Mouse (Mus musculus) brown adipose tissue, adult 24 weeks (tissue): ENCODE measurements around the gene Arhgap4. TPM values are rescaled to one million over a fixed set of nuclear protein-coding genes. Genes with fewer than 3 reads are reported as not detected.

Source experiments
- H3K27ac ChIP-seq: fragments of 200-500 bp; replicated peaks from 2 replicates; pipeline ENCODE4 v1.5.1; 2012; ENCODE audit warnings: low read depth, mild to moderate bottlenecking, low read length
- H3K4me1 ChIP-seq: fragments of 200-500 bp; 2 replicates; pipeline ENCODE4 v1.6.1; 2012; ENCODE audit warnings: low read length, mixed read lengths; ENCODE audit not compliant: control insufficient read depth, insufficient read depth, insufficient read length
- H3K4me3 ChIP-seq: fragments of 200-500 bp; 2 replicates; pipeline ENCODE4 v1.5.1; 2012; ENCODE audit warnings: low read depth, mild to moderate bottlenecking, low read length, moderate library complexity; ENCODE audit not compliant: insufficient read depth
- polyA plus RNA-seq: library from polyadenylated mRNA; stranded (reverse); fragments of >200 nt; gene quantifications from 2 replicates; pipeline ENCODE4 v1.2.4, GENCODE M21; 2012; ENCODE audit not compliant: missing spikeins, insufficient read depth, insufficient read length

The Arhgap4 gene
- polyA plus RNA-seq, 1 experiment, result 0.59 TPM

- no peak overlapping the region for H3K27ac ChIP-seq
These were observed 20.2 kb upstream of the Arhgap4 start for GRCm38 (mm10) chrX:73941860-73942259.

GRCm38 (mm10) chrX:73931871-73932270 lies 10.2 kb upstream of the Arhgap4 start:
- Histone ChIP-seq H3K27ac (no peak overlapping the region), H3K4me3 (no peak overlapping the region), H3K4me1 (no peaks in the 10 kb centered on the region)

More at GRCm38 (mm10) chrX:73941860-73942259, 20.2 kb upstream of the Arhgap4 start:
- no peaks in the 10 kb centered on the region for H3K4me1 ChIP-seq
- H3K4me3 ChIP-seq, result no peak overlapping the region

DNA sequence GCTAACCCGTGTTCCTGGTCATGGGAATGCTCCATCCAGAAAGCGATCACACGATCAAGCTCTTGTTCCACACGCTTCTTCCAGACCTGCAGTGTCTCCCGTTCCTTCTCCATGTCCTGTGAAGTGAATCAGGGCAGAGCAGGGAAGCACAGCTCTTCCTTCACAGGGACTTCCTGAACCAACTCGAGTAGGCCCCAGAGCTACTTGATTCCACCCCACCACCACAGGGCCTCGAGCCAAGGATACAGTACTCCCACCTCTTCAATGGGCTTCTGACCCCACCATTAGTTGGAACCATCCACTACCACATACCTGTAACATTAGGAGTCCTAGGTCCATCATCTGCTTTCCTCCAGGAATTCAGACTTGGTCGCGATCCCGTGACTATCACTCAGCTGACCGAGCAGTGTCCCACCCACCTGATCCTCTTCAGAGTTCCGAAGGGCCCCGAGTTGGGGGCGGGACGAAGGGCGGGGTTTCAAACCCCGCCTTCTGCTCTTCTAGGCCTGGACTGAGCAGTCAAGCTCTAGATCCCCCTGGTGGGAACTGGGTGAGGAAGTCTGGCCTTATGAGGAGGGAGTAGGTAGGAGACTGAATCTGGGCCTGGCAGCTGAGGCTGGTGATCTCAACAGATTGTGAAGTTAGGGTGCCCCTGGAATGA lies 8.9 kb upstream of the Arhgap4 start, which contains the start of gene Renbp:
Renbp (minus strand) TSS at position 449 of the 661 bp plus-strand sequence.
- Histone ChIP-seq H3K27ac (no peak within 1 kb of the TSS; the same call in 1 of the 2 replicates), H3K4me3 (peak within 1 kb of the TSS; percentile 65), H3K4me1 (no peaks in the 10 kb centered on the region)

DNA sequence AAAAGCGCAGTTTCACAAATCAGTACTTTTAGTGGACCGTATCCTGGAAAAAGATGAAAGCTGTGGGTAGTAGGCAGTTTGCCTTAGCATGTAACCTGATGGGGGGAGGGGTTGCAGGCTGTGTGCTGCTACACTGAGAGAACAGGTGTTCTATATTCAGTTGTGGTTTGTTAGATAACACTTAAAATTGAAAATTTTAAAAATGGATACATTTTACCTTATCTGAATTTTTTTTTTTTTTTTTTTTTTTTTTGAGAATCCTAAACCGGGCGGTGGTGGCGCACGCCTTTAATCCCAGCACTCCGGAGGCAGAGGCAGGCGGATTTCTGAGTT lies 846 bp upstream of the Arhgap4 start:
- H3K27ac ChIP-seq, result no peak overlapping the region
- H3K4me3 ChIP-seq, result peak overlapping the region; percentile 97
- no peaks in the 10 kb centered on the region for H3K4me1 ChIP-seq

DNA sequence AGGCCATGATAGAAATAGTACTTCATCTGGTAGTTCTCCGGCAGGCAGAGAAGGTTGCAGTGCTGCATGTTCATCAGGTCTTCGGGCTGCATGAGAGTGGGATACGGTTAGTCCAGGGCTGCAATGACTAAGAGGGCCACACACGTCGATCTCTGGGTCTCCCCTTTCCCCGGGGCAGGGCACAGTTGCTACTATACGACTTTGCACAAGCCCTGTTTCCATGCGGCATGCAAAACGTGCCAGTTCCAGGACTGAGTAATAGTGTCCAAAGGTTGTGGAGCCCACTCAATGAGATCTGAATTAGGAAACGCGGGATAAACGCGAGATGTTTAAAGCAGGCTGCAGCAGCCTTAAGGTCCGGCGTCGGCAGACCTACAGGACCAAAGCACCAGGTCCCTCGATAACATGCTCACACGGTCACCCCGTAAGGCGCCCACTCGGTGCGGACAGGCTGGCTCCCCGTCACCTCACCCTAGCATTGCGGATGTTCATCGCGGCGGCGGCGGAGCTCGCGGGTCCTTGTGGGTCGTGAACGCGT lies 316 bp downstream of the Arhgap4 start:
- Histone ChIP-seq H3K4me3 (peak overlapping the region; percentile 97), H3K27ac (peak overlapping the region; percentile 76), H3K4me1 (no peaks in the 10 kb centered on the region)

- H3K4me3 ChIP-seq, result no peak overlapping the region
These were observed 3.0 kb downstream of the Arhgap4 start for GRCm38 (mm10) chrX:73918631-73919030.

GRCm38 (mm10) chrX:73916945-73917344 lies 4.7 kb downstream of the Arhgap4 start:
- Histone ChIP-seq H3K4me3 (no peak overlapping the region), H3K27ac (no peak overlapping the region), H3K4me1 (no peaks in the 10 kb centered on the region)

More at GRCm38 (mm10) chrX:73918631-73919030, 3.0 kb downstream of the Arhgap4 start:
- no peaks in the 10 kb centered on the region for H3K4me1 ChIP-seq
- H3K27ac ChIP-seq, result no peak overlapping the region

GRCm38 (mm10) chrX:73914827-73915703 lies 6.6 kb downstream of the Arhgap4 start:
- Histone ChIP-seq H3K27ac (peak overlapping the region; percentile 84), H3K4me1 (no peaks in the 10 kb centered on the region), H3K4me3 (peak overlapping the region; percentile 52)

- no peak overlapping the region for H3K4me3 ChIP-seq
- H3K4me1 ChIP-seq, result no peaks in the 10 kb centered on the region
- no peak overlapping the region; the same call in 1 of the 2 replicates for H3K27ac ChIP-seq
These were observed 10.1 kb downstream of the Arhgap4 start for GRCm38 (mm10) chrX:73911588-73911987.

GRCm38 (mm10) chrX:73911156-73911555 lies 10.5 kb downstream of the Arhgap4 start:
- peak overlapping the region; percentile 37 for H3K4me3 ChIP-seq
- no peaks in the 10 kb centered on the region for H3K4me1 ChIP-seq
- peak overlapping the region; percentile 24; the same call in 1 of the 2 replicates for H3K27ac ChIP-seq

- Histone ChIP-seq H3K4me1 (no peaks in the 10 kb centered on the region), H3K27ac (peak overlapping the region; percentile 24; the same call in 1 of the 2 replicates), H3K4me3 (peak overlapping the region; percentile 37)
These were observed 11.2 kb downstream of the Arhgap4 start for GRCm38 (mm10) chrX:73910451-73910850.

- Histone ChIP-seq H3K27ac (no peak overlapping the region), H3K4me1 (no peaks in the 10 kb centered on the region), H3K4me3 (no peak overlapping the region)
These were observed 11.6 kb downstream of the Arhgap4 start for GRCm38 (mm10) chrX:73910049-73910448.

DNA sequence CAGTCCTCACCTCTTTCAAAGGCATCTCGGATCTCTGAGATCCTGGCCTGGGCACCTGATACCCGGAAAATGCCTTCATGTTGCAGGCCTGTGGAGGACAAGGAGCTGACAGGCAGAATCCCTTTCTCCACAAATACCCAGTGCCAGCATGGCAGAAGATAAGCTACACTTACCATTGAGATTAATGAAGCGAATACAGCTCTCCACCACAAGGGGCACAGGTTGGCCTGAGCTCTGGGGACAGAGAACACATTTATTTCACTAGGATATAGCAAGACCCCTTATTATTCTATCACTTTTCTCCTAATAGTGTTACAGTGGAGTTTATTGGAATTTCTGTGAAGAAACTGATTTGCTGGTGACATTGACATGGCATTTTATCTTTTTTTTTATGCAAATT lies 23.7 kb downstream of the Arhgap4 start:
- no peak overlapping the region for H3K4me3 ChIP-seq
- no peaks in the 10 kb centered on the region for H3K4me1 ChIP-seq
- no peak overlapping the region for H3K27ac ChIP-seq

DNA sequence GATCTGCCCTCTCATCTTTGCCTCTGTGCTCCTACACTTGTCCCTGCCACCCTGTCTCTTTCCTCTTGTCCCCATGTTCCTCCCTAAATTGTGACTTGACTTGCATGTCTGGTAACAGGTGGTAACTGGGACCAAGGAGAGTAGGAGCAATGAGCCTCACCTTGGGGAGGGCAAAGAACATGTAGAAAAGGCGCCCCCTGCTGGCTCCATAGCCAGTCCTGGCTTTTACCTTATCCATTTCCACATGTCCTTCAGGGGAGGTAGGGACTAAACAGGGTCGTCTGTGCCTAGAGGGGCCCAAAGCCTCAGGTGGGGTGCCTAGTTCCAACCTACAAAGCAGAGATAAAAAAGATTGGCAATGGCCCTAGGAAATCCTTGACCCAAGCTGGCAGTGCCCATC lies 26.0 kb downstream of the Arhgap4 start, which contains the start of gene L1cam:
L1cam (minus strand) TSS at position 387 of the 400 bp plus-strand sequence.
- Histone ChIP-seq H3K4me3 (no peak within 1 kb of the TSS), H3K4me1 (no peaks in the 10 kb centered on the region), H3K27ac (no peak within 1 kb of the TSS)

DNA sequence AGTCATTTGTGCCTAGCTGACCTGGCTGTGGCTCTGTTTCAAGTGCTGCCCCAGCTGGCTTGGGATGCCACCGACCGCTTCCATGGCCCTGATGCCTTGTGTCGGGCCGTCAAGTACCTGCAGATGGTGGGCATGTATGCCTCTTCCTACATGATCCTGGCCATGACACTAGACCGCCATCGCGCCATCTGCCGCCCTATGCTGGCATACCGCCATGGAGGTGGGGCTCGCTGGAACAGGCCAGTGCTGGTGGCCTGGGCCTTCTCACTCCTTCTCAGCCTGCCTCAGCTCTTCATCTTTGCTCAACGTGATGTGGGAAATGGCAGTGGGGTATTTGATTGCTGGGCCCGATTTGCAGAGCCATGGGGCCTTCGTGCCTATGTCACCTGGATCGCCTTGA lies 28.8 kb downstream of the Arhgap4 start:
- no peak overlapping the region for H3K27ac ChIP-seq
- no peak overlapping the region for H3K4me3 ChIP-seq
- H3K4me1 ChIP-seq, result no peaks in the 10 kb centered on the region
